Mouse (Mus musculus): ENCODE measurements around the gene Acap3. TPM values are rescaled to one million over a fixed set of nuclear protein-coding genes. Genes with fewer than 3 reads are reported as not detected.

The Acap3 gene
- total and polyA plus RNA-seq, 2 experiments from 2014 or later, result 6.4 to 31.2 TPM

DNA sequence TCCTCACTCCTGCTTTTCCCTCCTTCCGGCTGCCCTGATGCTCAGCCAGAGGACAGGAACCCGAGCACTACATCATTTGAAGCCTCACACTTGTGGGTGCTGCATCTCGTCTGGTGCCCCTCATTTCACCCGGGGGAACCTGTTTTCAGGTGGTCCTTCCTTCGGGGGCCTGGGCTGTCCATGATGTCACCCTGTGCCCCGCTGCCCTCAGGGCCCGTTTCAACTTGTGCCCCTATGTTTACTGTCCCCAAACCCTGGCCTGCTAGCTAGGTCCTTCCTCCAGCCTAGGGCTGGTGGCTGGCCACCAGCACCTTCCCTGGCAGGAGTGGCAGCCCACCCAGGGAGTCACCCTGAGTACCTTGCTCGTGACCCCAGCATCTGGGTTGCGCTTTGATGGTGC lies 14.5 kb downstream of the Acap3 start:
- Histone ChIP-seq H3K27ac (ENCODE audit: low read depth) (no peak overlapping the region), H3K4me1 (ENCODE audit: control insufficient read depth, insufficient read depth) (peaks cover 8% of the 10 kb centered on the region; the same call in 1 of the 2 replicates), H3K9ac (replicated peaks; ENCODE audit: low read depth, low read length) (no peak overlapping the region), H3K4me3 (ENCODE audit: low read depth, low read length) (no peak overlapping the region), H3K4me2 (ENCODE audit: low read depth, low read length) (no peak overlapping the region), H3K27me3 (ENCODE audit: control insufficient read depth, insufficient read depth, low read length) (no peaks in the 10 kb centered on the region), H3K9me3 (replicated peaks; ENCODE audit: control insufficient read depth, low read length) (no peaks in the 10 kb centered on the region), H3K36me3 (replicated peaks; ENCODE audit: control insufficient read depth, insufficient read depth, low read length) (peaks cover 44% of the 10 kb centered on the region)
- ATAC-seq (ENCODE audit: insufficient read depth, low read depth), result no peak
- DNase-seq (ENCODE audit: low spot score), result no peak
- 78% methylated on average over 9 of the region's 9 CpGs for WGBS
- no peak for TF ChIP-seq EP300 (IDR thresholded peaks at IDR 0.05; ENCODE audit: low read depth)
- TF ChIP-seq CTCF (IDR thresholded peaks at IDR 0.05; ENCODE audit: low read depth), result no peak

DNA sequence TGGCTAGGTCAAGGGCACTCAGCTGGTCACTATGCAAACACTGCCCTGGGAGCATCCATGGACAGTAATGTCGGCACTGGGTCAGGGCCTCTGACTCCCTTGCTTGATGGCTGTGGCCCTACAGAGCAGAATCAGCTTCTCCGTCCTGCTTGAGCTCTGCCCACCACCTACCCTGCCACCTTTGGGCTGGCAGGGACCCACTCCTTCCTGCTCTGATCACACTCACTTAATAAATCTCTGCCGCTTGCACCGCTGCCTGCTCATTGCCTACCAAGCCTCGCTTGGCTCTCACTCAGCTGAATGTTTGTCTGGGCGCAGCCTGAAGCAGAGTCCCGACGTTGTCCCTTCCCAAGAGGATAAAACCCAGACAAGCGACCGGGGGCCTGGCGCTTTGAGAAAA lies 15.4 kb downstream of the Acap3 start:
- no peaks in the 10 kb centered on the region for H3K4me1 ChIP-seq (ENCODE audit: control insufficient read depth, insufficient read depth)
- H3K4me2 ChIP-seq (ENCODE audit: low read depth, low read length), result no peak overlapping the region
- H3K27me3 ChIP-seq (ENCODE audit: control insufficient read depth, insufficient read depth, low read length), result no peaks in the 10 kb centered on the region
- TF ChIP-seq CTCF (IDR thresholded peaks at IDR 0.05; ENCODE audit: low read depth) (no peak), EP300 (IDR thresholded peaks at IDR 0.05; ENCODE audit: low read depth) (no peak)
- peaks cover 40% of the 10 kb centered on the region for H3K36me3 ChIP-seq (replicated peaks; ENCODE audit: control insufficient read depth, insufficient read depth, low read length)
- no peak overlapping the region for H3K4me3 ChIP-seq (ENCODE audit: low read depth, low read length)
- no peak overlapping the region for H3K27ac ChIP-seq (ENCODE audit: low read depth)
- no peaks in the 10 kb centered on the region for H3K9me3 ChIP-seq (replicated peaks; ENCODE audit: control insufficient read depth, low read length)
- no peak overlapping the region for H3K9ac ChIP-seq (replicated peaks; ENCODE audit: low read depth, low read length)
- ATAC-seq (ENCODE audit: insufficient read depth, low read depth), result no peak
- WGBS, result 74% methylated on average over 11 of the region's 11 CpGs
- DNase-seq (ENCODE audit: low spot score), result no peak

DNA sequence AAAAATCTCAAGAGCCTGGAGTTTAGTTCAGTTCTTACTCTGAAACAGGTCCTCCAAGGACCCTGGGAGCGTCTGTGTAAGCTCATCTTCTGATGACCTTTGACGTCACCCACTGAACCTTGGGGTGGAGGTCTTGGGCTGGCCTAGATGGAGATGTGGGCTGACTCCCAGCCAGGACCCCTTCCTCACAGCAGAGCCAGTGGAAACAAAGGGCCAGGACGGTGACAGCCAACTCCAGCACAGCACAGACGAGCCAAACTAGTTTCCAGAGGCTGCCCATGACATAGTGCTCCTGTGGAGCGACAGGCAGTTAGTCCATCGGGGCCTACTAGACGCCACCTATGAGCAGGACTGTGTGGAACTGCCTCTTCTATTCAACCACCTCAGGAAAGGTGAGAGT lies 16.7 kb downstream of the Acap3 start:
- Histone ChIP-seq H3K27ac (ENCODE audit: low read depth) (no peak overlapping the region), H3K9me3 (replicated peaks; ENCODE audit: control insufficient read depth, low read length) (no peaks in the 10 kb centered on the region), H3K4me2 (ENCODE audit: low read depth, low read length) (no peak overlapping the region), H3K4me3 (ENCODE audit: low read depth, low read length) (no peak overlapping the region), H3K4me1 (ENCODE audit: control insufficient read depth, insufficient read depth) (no peaks in the 10 kb centered on the region), H3K36me3 (replicated peaks; ENCODE audit: control insufficient read depth, insufficient read depth, low read length) (peaks cover 27% of the 10 kb centered on the region), H3K9ac (replicated peaks; ENCODE audit: low read depth, low read length) (no peak overlapping the region), H3K27me3 (ENCODE audit: control insufficient read depth, insufficient read depth, low read length) (no peaks in the 10 kb centered on the region)
- no peak for DNase-seq (ENCODE audit: low spot score)
- no peak for ATAC-seq (ENCODE audit: insufficient read depth, low read depth)
- TF ChIP-seq CTCF (IDR thresholded peaks at IDR 0.05; ENCODE audit: low read depth) (no peak), EP300 (IDR thresholded peaks at IDR 0.05; ENCODE audit: low read depth) (no peak)
- 68% methylated on average over 7 of the region's 7 CpGs for WGBS

DNA sequence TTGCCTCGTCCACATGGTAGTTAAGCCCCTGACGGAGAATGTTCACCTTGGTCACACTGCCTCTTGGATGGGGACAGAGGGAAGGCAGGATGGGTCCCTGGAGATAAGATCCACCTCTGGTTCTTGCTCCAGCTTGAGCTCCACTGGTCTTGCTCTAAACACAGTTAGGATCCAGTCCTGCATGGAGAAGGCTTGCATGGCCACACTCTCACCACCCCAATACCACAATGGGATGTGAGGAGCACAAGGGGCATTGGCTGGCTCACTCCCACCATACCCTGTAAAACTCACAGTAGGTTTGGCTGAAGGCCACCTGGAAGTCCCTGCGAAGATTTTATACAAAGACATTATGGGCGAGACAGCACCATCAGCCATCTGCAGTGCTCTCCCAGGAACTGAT lies 17.1 kb downstream of the Acap3 start:
- ATAC-seq (ENCODE audit: insufficient read depth, low read depth), result no peak
- no peak for TF ChIP-seq EP300 (IDR thresholded peaks at IDR 0.05; ENCODE audit: low read depth)
- TF ChIP-seq CTCF (IDR thresholded peaks at IDR 0.05; ENCODE audit: low read depth), result no peak
- Histone ChIP-seq H3K4me2 (ENCODE audit: low read depth, low read length) (no peak overlapping the region), H3K4me1 (ENCODE audit: control insufficient read depth, insufficient read depth) (no peaks in the 10 kb centered on the region), H3K27me3 (ENCODE audit: control insufficient read depth, insufficient read depth, low read length) (no peaks in the 10 kb centered on the region), H3K27ac (ENCODE audit: low read depth) (no peak overlapping the region), H3K36me3 (replicated peaks; ENCODE audit: control insufficient read depth, insufficient read depth, low read length) (peaks cover 23% of the 10 kb centered on the region), H3K9ac (replicated peaks; ENCODE audit: low read depth, low read length) (no peak overlapping the region), H3K4me3 (ENCODE audit: low read depth, low read length) (no peak overlapping the region), H3K9me3 (replicated peaks; ENCODE audit: control insufficient read depth, low read length) (no peaks in the 10 kb centered on the region)
- DNase-seq (ENCODE audit: low spot score), result no peak
- WGBS, result 88% methylated on average over 4 of the region's 4 CpGs

DNA sequence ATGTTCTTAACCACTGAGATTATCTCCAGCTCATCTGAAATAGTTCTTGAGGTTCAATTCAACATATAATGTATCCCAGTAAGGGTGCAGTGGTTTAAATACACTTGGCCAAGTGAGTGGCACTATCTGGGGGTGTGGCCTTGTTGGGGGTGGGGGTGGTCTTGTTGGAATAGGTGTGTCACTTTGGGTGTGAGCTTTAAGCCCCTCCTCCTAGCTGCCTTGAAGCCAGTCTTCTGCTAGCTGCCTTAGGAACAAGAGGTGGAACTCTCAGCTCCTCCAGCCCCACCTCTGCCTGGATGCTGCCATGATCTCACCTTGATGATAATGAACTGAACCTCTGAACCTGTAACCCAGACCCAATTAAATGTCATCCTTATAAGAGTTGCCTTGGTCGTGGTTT lies 40.4 kb downstream of the Acap3 start:
- no peaks in the 10 kb centered on the region for H3K9me3 ChIP-seq (replicated peaks; ENCODE audit: control insufficient read depth, low read length)
- no peak overlapping the region for H3K27ac ChIP-seq (ENCODE audit: low read depth)
- H3K4me1 ChIP-seq (ENCODE audit: control insufficient read depth, insufficient read depth), result no peaks in the 10 kb centered on the region
- no peaks in the 10 kb centered on the region for H3K36me3 ChIP-seq (replicated peaks; ENCODE audit: control insufficient read depth, insufficient read depth, low read length)
- ATAC-seq (ENCODE audit: insufficient read depth, low read depth) (no peak), DNase-seq (ENCODE audit: low spot score) (no peak)
- H3K4me2 ChIP-seq (ENCODE audit: low read depth, low read length), result no peak overlapping the region
- TF ChIP-seq CTCF (IDR thresholded peaks at IDR 0.05; ENCODE audit: low read depth), result no peak
- TF ChIP-seq EP300 (IDR thresholded peaks at IDR 0.05; ENCODE audit: low read depth), result no peak
- H3K9ac ChIP-seq (replicated peaks; ENCODE audit: low read depth, low read length), result no peak overlapping the region
- no peak overlapping the region for H3K4me3 ChIP-seq (ENCODE audit: low read depth, low read length)
- 69% methylated on average over 1 of the region's 1 CpGs for WGBS
- no peaks in the 10 kb centered on the region for H3K27me3 ChIP-seq (ENCODE audit: control insufficient read depth, insufficient read depth, low read length)

DNA sequence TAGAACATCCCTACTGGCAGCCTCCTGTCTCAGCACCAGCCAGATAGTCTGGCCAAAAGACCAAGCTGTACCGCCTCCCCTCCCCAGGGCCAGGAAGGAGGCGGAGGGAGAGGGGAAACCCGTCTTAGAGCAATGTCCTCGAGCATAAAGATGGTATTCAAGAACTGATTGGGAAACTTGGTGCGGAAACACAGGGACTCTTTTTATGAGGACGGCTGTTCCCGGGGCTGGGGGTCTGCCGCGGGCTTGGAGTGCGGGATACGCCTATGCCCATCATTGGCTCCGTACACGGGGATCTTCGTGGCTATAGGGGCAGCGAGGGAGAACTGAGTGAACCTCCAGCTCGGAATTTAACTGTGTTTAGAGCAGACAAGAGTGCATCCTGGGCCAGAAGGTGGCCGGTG lies 51.4 kb downstream of the Acap3 start:
- Histone ChIP-seq H3K36me3 (replicated peaks; ENCODE audit: control insufficient read depth, insufficient read depth, low read length) (peaks cover 10% of the 10 kb centered on the region), H3K27ac (ENCODE audit: low read depth) (peak overlapping the region; percentile 87), H3K9ac (replicated peaks; ENCODE audit: low read depth, low read length) (peak overlapping the region; percentile 93), H3K4me3 (ENCODE audit: low read depth, low read length) (peak overlapping the region; percentile 95), H3K9me3 (replicated peaks; ENCODE audit: control insufficient read depth, low read length) (no peaks in the 10 kb centered on the region), H3K27me3 (ENCODE audit: control insufficient read depth, insufficient read depth, low read length) (no peaks in the 10 kb centered on the region), H3K4me1 (ENCODE audit: control insufficient read depth, insufficient read depth) (peaks cover 14% of the 10 kb centered on the region; the same call in 1 of the 2 replicates), H3K4me2 (ENCODE audit: low read depth, low read length) (peak overlapping the region; percentile 98)
- TF ChIP-seq CTCF (IDR thresholded peaks at IDR 0.05; ENCODE audit: low read depth), result no peak
- no peak for TF ChIP-seq EP300 (IDR thresholded peaks at IDR 0.05; ENCODE audit: low read depth)
- ATAC-seq (ENCODE audit: insufficient read depth, low read depth) (peak; percentile 12; the same call in 1 of the 2 replicates), DNase-seq (ENCODE audit: low spot score) (peak; percentile 23)
- 2% methylated on average over 16 of the region's 17 CpGs for whole genome bisulfite sequencing

Measured in heart, postnatal 0 days (tissue).